Mouse (Mus musculus) left cerebral cortex, adult 2 months (tissue): ENCODE results near the gene Hipk2. TPM values are rescaled to one million over a fixed set of nuclear protein-coding genes. Genes with fewer than 3 reads are reported as not detected.

Source experiments
- DNase-seq, 2 experiments: peaks; one replicate each; pipeline ENCODE4 v3.0.0; 2021 to 2022; ENCODE audit warnings: low spot score in 2 of 2, mixed read lengths in 1 of 2; ENCODE audit errors: extremely low spot score in 1 of 2
- H3K27ac ChIP-seq: fragments of 200-600 bp; 2 replicates; pipeline ENCODE4 v1.8.1; 2022
- H3K4me3 ChIP-seq: fragments of 200-600 bp; 2 replicates; pipeline ENCODE4 v1.8.1; 2022
- CTCF ChIP-seq: fragments of 200-600 bp; IDR thresholded peaks from 2 replicates; pipeline ENCODE4 v1.8.1; 2022; ENCODE audit warnings: antibody characterized with exemption, mild to moderate bottlenecking, moderate library complexity
- intact Hi-C: fragments of 180-260 bp; cut with DNase I; formaldehyde crosslinking; loops from one replicate; pipeline ENCODE4 v1.15.1; 2025
- total RNA-seq, 2 experiments: library from RNA; stranded (reverse); gene quantifications; 2 replicates each; pipeline ENCODE4 v1.2.3; 2021

The Hipk2 gene
- total RNA-seq, 2 experiments from 2014 or later, result 54.7 to 61.3 TPM

GRCm38 (mm10) chr6:38840780-38841179, 35.2 kb downstream of the Hipk2 start:
- DNase-seq, result no peak
- intact Hi-C loops, result no loop called here
- Histone ChIP-seq H3K4me3 (no peak overlapping the region), H3K27ac (peak overlapping the region; percentile 38; the same call in 1 of the 2 replicates)
- TF ChIP-seq CTCF, result no peak

DNA sequence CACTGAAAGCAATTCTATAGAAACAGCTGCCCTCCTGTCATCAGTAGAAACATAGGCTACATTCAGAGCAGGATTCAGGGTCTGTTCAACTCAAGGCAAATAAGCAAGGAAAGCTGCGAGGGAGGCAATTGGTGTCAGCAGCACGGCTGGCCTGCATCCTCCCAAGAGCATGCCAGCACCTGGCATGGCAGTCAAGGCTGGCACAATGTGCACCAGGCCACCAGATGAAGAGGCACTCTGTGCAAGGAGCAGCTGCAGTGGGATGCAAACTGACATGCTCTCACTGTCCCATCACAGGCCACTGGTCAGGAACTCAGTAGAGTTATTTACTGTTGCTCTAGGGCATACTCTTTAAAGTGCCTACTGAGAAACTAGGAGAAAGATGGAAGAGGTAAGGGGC, 35.6 kb downstream of the Hipk2 start:
- no peak overlapping the region for H3K4me3 ChIP-seq
- TF ChIP-seq CTCF, result no peak
- intact Hi-C loops, result no loop called here
- peak overlapping the region; percentile 51; the same call in 1 of the 2 replicates for H3K27ac ChIP-seq
- no peak for DNase-seq

DNA sequence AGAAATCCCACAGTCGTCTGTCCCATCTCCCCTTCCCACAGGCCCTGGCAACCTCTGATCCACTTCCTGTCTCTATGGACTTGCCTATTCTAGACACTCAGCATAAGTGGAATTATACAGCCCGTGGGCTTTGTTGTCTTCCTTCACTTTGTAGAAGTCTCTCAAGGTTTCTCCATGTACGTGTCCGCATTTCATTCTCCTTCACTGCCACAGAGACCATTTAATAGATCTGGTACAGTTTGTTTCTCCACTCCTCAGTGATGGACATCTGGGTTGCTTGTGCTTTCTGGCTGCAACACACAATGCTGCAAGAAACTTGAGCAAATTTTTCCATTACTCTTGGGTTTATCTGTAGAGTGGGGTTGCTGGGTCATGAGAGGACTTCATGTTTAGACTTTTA, 36.1 kb downstream of the Hipk2 start:
- no peak overlapping the region for H3K4me3 ChIP-seq
- intact Hi-C loops, result no loop called here
- no peak for TF ChIP-seq CTCF
- no peak for DNase-seq
- peak overlapping the region; percentile 51; the same call in 1 of the 2 replicates for H3K27ac ChIP-seq

- H3K27ac ChIP-seq, result peak overlapping the region; percentile 47; the same call in 1 of the 2 replicates
- no peak for DNase-seq
- H3K4me3 ChIP-seq, result no peak overlapping the region
- TF ChIP-seq CTCF, result no peak
- intact Hi-C loops, result no loop called here
Measured at GRCm38 (mm10) chr6:38838061-38838460, 37.9 kb downstream of the Hipk2 start.

DNA sequence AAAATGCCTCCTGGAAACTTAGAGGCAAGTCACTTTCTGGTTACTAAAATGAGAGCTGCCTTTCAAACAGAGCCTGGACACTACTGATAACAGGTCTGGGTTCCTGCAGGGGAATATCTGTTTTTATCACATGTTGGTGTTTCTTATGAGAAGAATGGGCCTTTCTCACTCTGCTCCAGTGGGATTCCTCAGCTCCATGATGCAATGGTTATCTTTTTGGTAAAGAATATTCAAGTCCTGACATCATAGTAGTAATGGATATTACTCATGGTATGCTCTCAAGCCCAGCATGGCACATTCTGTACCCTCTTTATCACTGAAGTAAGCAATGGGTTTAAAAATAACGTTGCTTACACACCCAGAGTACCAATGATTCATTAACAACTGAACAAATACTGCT, 40.7 kb downstream of the Hipk2 start:
- TF ChIP-seq CTCF, result no peak
- Histone ChIP-seq H3K4me3 (no peak overlapping the region), H3K27ac (no peak overlapping the region)
- DNase-seq, result no peak
- intact Hi-C loops, result no loop called here

DNA sequence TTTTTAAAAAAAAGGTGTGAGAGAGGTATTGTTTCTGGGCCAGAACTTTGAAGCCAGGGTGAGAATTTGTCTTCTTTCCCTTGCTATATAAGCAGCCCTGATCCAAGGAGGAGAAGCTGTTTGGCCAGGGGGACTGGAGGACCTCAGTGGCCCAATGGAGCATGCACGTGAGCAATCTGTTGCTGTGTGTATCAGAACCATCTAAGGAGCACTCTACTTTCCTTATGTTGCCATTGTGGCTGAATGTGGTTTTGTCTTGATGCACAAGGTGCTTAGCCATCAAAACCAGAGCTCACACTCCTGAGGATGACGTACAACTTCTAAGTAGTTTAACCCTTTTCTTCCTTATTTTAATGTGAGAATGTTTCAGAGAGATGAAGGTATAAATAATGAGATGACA, 41.2 kb downstream of the Hipk2 start:
- H3K4me3 ChIP-seq, result no peak overlapping the region
- H3K27ac ChIP-seq, result no peak overlapping the region
- no peak for DNase-seq
- intact Hi-C loops, result no loop called here
- no peak for TF ChIP-seq CTCF

DNA sequence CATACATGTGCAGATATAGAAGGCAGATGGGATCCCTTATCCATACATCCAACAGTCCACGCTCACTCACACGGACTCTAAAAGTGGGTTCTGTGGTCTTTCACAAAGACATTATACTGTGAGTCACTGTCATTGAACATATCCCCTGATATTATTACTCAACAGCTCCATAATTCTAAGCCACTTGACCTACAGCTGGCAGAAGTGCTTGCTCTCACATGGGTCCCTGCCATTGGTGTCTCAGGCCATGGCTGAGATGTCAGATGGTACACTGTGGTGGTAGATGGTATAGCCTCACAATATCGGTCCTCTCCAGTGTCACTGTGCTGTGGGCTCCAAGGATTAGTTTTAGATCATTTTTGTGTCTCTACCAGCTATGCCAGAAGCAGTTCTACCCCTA, 42.2 kb downstream of the Hipk2 start:
- intact Hi-C loops, result no loop called here

DNA sequence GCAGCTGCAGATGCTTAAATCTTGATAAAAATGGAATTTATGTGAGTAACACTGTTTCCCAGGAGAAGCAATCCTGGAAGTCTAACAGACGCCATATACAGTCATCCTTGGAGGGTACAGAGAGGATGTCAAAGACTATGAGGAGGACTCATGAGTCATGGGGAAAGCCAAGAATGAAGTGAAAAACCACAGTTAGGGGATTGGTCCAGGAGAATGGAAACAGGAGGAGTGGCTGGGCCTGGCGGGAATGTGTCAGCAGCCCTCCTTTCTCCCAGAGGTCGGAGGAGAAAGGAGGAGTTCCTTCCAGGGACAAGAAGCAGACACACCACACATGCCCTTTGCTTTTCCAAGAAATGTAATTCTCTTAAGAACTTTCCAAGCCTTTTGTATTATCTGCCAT, 46.5 kb downstream of the Hipk2 start:
- intact Hi-C loops, result no loop called here
- H3K27ac ChIP-seq, result no peak overlapping the region
- no peak overlapping the region for H3K4me3 ChIP-seq
- no peak for DNase-seq
- no peak for TF ChIP-seq CTCF

More for the DNA sequence above, 42.2 kb downstream of the Hipk2 start:
- no peak overlapping the region for H3K27ac ChIP-seq
- DNase-seq, result no peak
- no peak overlapping the region for H3K4me3 ChIP-seq
- no peak for TF ChIP-seq CTCF

DNA sequence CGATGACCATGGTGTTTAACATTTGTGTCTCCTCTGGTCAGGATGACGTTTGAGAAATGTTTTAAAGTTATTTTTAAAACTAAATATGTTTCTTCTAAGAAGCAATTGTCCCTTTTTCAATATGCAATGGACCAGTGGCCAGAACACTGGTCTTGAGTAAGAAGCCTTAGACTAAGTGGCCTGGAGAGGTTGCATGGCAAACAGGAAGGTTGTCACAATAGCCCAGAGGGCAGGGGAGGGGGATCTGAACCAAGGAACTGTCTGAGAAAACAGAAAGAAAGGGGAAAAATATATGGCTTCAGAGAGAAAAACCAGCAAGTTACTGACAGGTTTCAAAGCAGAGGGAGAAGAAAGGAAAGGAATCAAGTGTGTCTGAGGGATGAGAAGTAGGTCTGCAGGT, 47.8 kb downstream of the Hipk2 start:
- no peak for DNase-seq
- no peak overlapping the region for H3K27ac ChIP-seq
- TF ChIP-seq CTCF, result no peak
- no peak overlapping the region for H3K4me3 ChIP-seq
- intact Hi-C loops, result no loop called here

- no peak; the same call in 1 of the 2 replicates for TF ChIP-seq CTCF
- no peak overlapping the region for H3K27ac ChIP-seq
- no peak for DNase-seq
- H3K4me3 ChIP-seq, result no peak overlapping the region
- intact Hi-C loops, result no loop called here
Measured at GRCm38 (mm10) chr6:38827435-38827834, 48.5 kb downstream of the Hipk2 start.

- no peak for DNase-seq
- H3K27ac ChIP-seq, result no peak overlapping the region
Measured at GRCm38 (mm10) chr6:38826857-38827256, 49.1 kb downstream of the Hipk2 start.

GRCm38 (mm10) chr6:38825886-38826285, 50.1 kb downstream of the Hipk2 start:
- no peak overlapping the region for H3K4me3 ChIP-seq
- no peak for DNase-seq
- H3K27ac ChIP-seq, result no peak overlapping the region
- no peak for TF ChIP-seq CTCF
- intact Hi-C loops, result no loop called here

More at GRCm38 (mm10) chr6:38826857-38827256, 49.1 kb downstream of the Hipk2 start:
- intact Hi-C loops, result no loop called here
- H3K4me3 ChIP-seq, result no peak overlapping the region
- no peak for TF ChIP-seq CTCF

- intact Hi-C loops, result no loop called here
- Histone ChIP-seq H3K27ac (no peak overlapping the region), H3K4me3 (no peak overlapping the region)
- DNase-seq, result no peak
- TF ChIP-seq CTCF, result no peak
Measured at GRCm38 (mm10) chr6:38823827-38824226, 52.1 kb downstream of the Hipk2 start.
